Mouse (Mus musculus) heart, embryonic 10.5 days (tissue): Measurements from ENCODE around the gene Psma3. TPM values are rescaled to one million over a fixed set of nuclear protein-coding genes. Genes with fewer than 3 reads are reported as not detected.
"Not testable (repeated sequence)": the region's sequence is repeated elsewhere in the genome, so short reads cannot be mapped to it uniquely, and the experiment has no call there.

Experiments
- DNase-seq: peaks from one replicate; pipeline ENCODE4 v3.0.0-alpha.2; 2017; ENCODE audit warnings: low spot score
- H3K27ac ChIP-seq: fragments of 300-500 bp; sonication (generic); 2 replicates; pipeline ENCODE4 v1.5.1; 2016; ENCODE audit warnings: mild to moderate bottlenecking
- H3K27me3 ChIP-seq: fragments of 300-500 bp; sonication (generic); 2 replicates; pipeline ENCODE4 v1.6.1; 2016; ENCODE audit warnings: mild to moderate bottlenecking; ENCODE audit not compliant: poor library complexity, insufficient read depth, severe bottlenecking
- H3K36me3 ChIP-seq: fragments of 300-500 bp; sonication (generic); 2 replicates; pipeline ENCODE4 v1.6.1; 2016; ENCODE audit warnings: mild to moderate bottlenecking, moderate library complexity
- H3K4me1 ChIP-seq: fragments of 300-500 bp; sonication (generic); 2 replicates; pipeline ENCODE4 v1.6.1; 2016; ENCODE audit warnings: mild to moderate bottlenecking
- H3K4me3 ChIP-seq: fragments of 300-500 bp; sonication (generic); 2 replicates; pipeline ENCODE4 v1.5.1; 2016; ENCODE audit warnings: mild to moderate bottlenecking, moderate library complexity
- H3K9me3 ChIP-seq: fragments of 300-500 bp; sonication (generic); 2 replicates; pipeline ENCODE4 v1.6.1; 2016; ENCODE audit warnings: mild to moderate bottlenecking, moderate library complexity
- WGBS: fragments of 180-500 bp; shearing (Covaris S2); methylation state at CpG from one replicate; pipeline ENCODE4 v1.1.7; 2016; 5-methylcytosine and 5-hydroxymethylcytosine counted together
- polyA plus RNA-seq: library from polyadenylated mRNA; unstranded; fragments of >200 nt; fragmentation: Nextera tagmentation; extraction: Ambion mirVana; gene quantifications from 2 replicates; pipeline ENCODE4 v1.2.1, GENCODE M21; 2016

The Psma3 gene
- polyA plus RNA-seq, 1 experiment from 2014 or later, result 568 TPM

- Histone ChIP-seq H3K36me3 (peaks cover 66% of the 10 kb centered on the region), H3K27me3 (no peaks in the 10 kb centered on the region), H3K4me3 (no peak overlapping the region), H3K4me1 (peaks cover 12% of the 10 kb centered on the region; the same call in 1 of the 2 replicates), H3K27ac (no peak overlapping the region), H3K9me3 (no peaks in the 10 kb centered on the region)
- 65% methylated on average over 7 of the region's 7 CpGs for WGBS
- DNase-seq, result no peak
Observed at GRCm38 (mm10) chr12:71006901-71007300, 32.5 kb downstream of the Psma3 start.

DNA sequence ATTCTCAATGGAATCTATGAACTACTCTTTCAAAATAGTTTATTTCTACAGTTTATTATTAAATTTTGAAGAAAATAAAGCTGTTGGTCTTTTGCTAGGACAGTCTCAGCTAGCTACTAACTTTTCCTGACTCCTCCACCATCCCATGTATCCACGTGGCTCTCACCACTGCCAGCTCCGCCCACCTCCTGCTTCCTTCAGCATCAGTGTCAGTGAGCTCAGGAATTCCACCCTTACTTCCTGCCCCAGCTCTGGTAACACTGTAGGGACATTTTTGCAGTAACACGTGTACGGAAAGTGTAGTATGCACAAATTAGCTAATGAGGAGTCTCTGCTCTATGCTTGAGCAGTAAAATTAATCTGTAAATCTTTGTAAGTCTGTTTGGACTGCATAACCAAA is 35.3 kb downstream of the Psma3 start:
- H3K27me3 ChIP-seq, result no peaks in the 10 kb centered on the region
- H3K9me3 ChIP-seq, result no peaks in the 10 kb centered on the region
- peaks cover 27% of the 10 kb centered on the region; the same call in 1 of the 2 replicates for H3K4me1 ChIP-seq
- DNase-seq, result no peak
- H3K27ac ChIP-seq, result no peak overlapping the region
- no peak overlapping the region for H3K4me3 ChIP-seq
- H3K36me3 ChIP-seq, result peaks cover 71% of the 10 kb centered on the region
- WGBS, result 44% methylated on average over 4 of the region's 4 CpGs

DNA sequence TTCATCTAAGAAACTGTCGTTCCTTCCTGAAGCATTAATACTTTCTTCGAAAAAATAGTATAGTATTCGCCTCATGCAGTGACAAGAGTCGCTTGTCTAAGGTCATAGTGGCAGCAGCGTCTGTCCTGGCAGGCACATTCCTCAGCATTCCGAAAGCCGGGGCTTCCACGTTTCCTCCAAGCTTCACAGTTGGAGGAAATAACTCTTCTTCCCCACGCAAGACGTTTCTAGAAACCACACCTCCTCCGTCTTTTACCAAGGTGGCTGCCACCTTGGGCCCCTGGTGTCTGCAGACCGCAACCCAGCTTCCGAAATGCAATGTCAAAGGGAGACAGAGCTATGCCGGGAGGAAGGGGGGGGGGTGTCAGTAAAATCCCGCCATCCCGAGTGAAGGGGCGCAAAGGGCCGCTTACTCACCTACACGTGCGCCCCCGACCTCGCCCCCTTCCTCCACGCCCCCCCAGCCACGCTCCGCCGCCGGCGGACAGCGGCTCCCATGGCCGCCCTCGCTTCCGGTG is 40.5 kb downstream of the Psma3 start:
- H3K4me1 ChIP-seq, result peaks cover 23% of the 10 kb centered on the region; the same call in 1 of the 2 replicates
- H3K4me3 ChIP-seq, result peak overlapping the region; percentile 98
- no peaks in the 10 kb centered on the region for H3K27me3 ChIP-seq
- under 1% methylated on average over 32 of the region's 32 CpGs for whole genome bisulfite sequencing
- no peaks in the 10 kb centered on the region for H3K9me3 ChIP-seq
- DNase-seq, result peak; percentile 77
- peaks cover 31% of the 10 kb centered on the region for H3K36me3 ChIP-seq
- H3K27ac ChIP-seq, result peak overlapping the region; percentile 98

GRCm38 (mm10) chr12:71015363-71016210 is 41.2 kb downstream of the Psma3 start, which contains the start of gene Arid4a:
Gene Arid4a (plus strand): TSS chr12:71015990.
- H3K36me3 ChIP-seq, result peaks cover 33% of the 10 kb centered on the region
- H3K4me1 ChIP-seq, result peaks cover 23% of the 10 kb centered on the region; the same call in 1 of the 2 replicates
- DNase-seq, result peak; percentile 100
- H3K9me3 ChIP-seq, result no peaks in the 10 kb centered on the region
- WGBS, result under 1% methylated on average over 61 of the region's 61 CpGs
- H3K4me3 ChIP-seq, result peak within 1 kb of the TSS; percentile 98
- H3K27ac ChIP-seq, result peak within 1 kb of the TSS; percentile 98
- H3K27me3 ChIP-seq, result no peaks in the 10 kb centered on the region

- DNase-seq, result no peak
- peak overlapping the region; percentile 93 for H3K27ac ChIP-seq
- H3K4me1 ChIP-seq, result peaks cover 23% of the 10 kb centered on the region; the same call in 1 of the 2 replicates
- H3K9me3 ChIP-seq, result no peaks in the 10 kb centered on the region
- peaks cover 38% of the 10 kb centered on the region for H3K36me3 ChIP-seq
- H3K4me3 ChIP-seq, result peak overlapping the region; percentile 98
- 0% methylated on average over 33 of the region's 33 CpGs for WGBS
- no peaks in the 10 kb centered on the region for H3K27me3 ChIP-seq
Observed at GRCm38 (mm10) chr12:71016211-71016502, 41.7 kb downstream of the Psma3 start.

- no peaks in the 10 kb centered on the region for H3K9me3 ChIP-seq
- 8% methylated on average over 63 of the region's 82 CpGs for WGBS
- peaks cover 43% of the 10 kb centered on the region for H3K36me3 ChIP-seq
- H3K4me1 ChIP-seq, result peaks cover 22% of the 10 kb centered on the region; the same call in 1 of the 2 replicates
- DNase-seq, result peak; percentile 78
- peak overlapping the region; percentile 93 for H3K27ac ChIP-seq
- H3K4me3 ChIP-seq, result peak overlapping the region; percentile 98
- no peaks in the 10 kb centered on the region for H3K27me3 ChIP-seq
Observed at GRCm38 (mm10) chr12:71016503-71017241, 42.3 kb downstream of the Psma3 start.

DNA sequence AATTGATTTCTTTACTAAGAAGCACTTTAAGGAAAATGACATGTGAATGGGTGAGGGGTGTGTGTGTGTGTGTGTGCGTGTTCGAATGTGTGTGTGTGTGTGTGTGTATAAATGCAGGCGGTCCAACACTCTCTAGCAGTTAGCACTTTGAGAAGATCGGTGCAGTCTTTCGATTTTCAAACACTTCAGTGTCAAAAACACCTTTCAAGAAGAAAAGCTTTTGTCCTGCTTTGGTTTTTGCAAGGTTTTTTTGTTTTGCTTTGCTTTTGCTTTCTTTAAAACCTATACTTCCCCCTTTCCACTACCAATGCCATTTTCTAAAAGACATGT is 42.8 kb downstream of the Psma3 start:
- Histone ChIP-seq H3K27me3 (no peaks in the 10 kb centered on the region), H3K9me3 (no peaks in the 10 kb centered on the region), H3K27ac (peak overlapping the region; percentile 93), H3K36me3 (peaks cover 43% of the 10 kb centered on the region), H3K4me3 (peak overlapping the region; percentile 98), H3K4me1 (peaks cover 17% of the 10 kb centered on the region; the same call in 1 of the 2 replicates)
- DNase-seq, result no peak
- WGBS, result 18% methylated on average over 5 of the region's 5 CpGs

GRCm38 (mm10) chr12:71017827-71018226 is 43.4 kb downstream of the Psma3 start:
- Histone ChIP-seq H3K4me1 (peaks cover 16% of the 10 kb centered on the region; the same call in 1 of the 2 replicates), H3K9me3 (no peaks in the 10 kb centered on the region), H3K36me3 (peaks cover 44% of the 10 kb centered on the region), H3K27me3 (no peaks in the 10 kb centered on the region), H3K27ac (no peak overlapping the region), H3K4me3 (no peak overlapping the region; the same call in 1 of the 2 replicates)
- no peak for DNase-seq
- 83% methylated on average over 10 of the region's 10 CpGs for WGBS

DNA sequence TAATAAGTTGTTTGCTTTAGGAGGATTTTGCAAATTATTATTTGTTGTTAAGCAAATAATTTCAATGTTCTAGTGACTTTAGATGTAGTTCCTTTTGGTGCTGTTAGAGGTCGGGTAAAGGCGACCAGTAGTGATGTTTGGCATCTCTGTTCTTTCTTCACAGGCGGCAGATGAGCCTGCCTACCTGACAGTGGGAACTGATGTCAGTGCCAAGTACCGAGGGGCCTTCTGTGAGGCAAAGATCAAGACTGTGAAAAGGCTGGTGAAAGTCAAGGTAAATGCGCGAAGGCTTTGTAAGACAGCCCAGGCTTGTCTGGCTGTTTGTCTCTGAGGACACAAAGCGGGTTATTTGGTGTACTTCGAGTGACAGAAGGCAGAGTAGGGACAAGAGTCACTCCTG is 44.8 kb downstream of the Psma3 start:
- WGBS, result 89% methylated on average over 8 of the region's 8 CpGs
- no peak overlapping the region for H3K27ac ChIP-seq
- H3K36me3 ChIP-seq, result peaks cover 50% of the 10 kb centered on the region
- no peak overlapping the region for H3K4me3 ChIP-seq
- no peaks in the 10 kb centered on the region for H3K9me3 ChIP-seq
- H3K27me3 ChIP-seq, result no peaks in the 10 kb centered on the region
- H3K4me1 ChIP-seq, result peaks cover 7% of the 10 kb centered on the region; the same call in 1 of the 2 replicates
- DNase-seq, result peak; percentile 73

- DNase-seq, result no peak
- Histone ChIP-seq H3K27me3 (no peaks in the 10 kb centered on the region), H3K4me3 (no peak overlapping the region), H3K9me3 (no peaks in the 10 kb centered on the region), H3K27ac (no peak overlapping the region), H3K36me3 (peaks cover 94% of the 10 kb centered on the region), H3K4me1 (no peaks in the 10 kb centered on the region)
- 94% methylated on average over 10 of the region's 10 CpGs for whole genome bisulfite sequencing
Observed at GRCm38 (mm10) chr12:71024411-71024810, 50.0 kb downstream of the Psma3 start.

DNA sequence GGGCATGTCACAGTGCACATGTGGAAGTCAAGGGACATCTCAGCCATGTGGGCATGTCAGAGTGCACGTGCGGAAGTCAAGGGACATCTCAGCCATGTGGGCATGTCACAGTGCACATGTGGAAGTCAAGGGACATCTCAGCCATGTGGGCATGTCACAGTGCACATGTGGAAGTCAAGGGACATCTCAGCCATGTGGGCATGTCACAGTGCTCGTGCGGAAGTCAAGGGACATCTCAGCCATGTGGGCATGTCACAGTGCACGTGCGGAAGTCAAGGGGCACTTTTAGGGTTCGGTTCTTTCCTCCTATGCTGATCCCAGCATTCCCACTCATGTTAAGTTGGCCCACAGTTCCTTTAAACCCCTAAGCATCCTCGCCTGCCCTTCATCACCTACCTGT is 53.8 kb downstream of the Psma3 start:
- not testable (repeated sequence) for H3K9me3 ChIP-seq, H3K4me3 ChIP-seq, H3K4me1 ChIP-seq, H3K27me3 ChIP-seq, H3K27ac ChIP-seq
- peak; percentile 45 for DNase-seq
- peaks cover 85% of the 10 kb centered on the region for H3K36me3 ChIP-seq
- WGBS, result 89% methylated on average over 8 of the region's 8 CpGs

GRCm38 (mm10) chr12:71030260-71030659 is 55.8 kb downstream of the Psma3 start:
- H3K36me3 ChIP-seq, result peaks cover 70% of the 10 kb centered on the region
- H3K27me3 ChIP-seq, result no peaks in the 10 kb centered on the region
- H3K27ac ChIP-seq, result no peak overlapping the region
- DNase-seq, result peak; percentile 14
- no peaks in the 10 kb centered on the region for H3K4me1 ChIP-seq
- no peak overlapping the region for H3K4me3 ChIP-seq
- no peaks in the 10 kb centered on the region for H3K9me3 ChIP-seq
- WGBS, result 86% methylated on average over 8 of the region's 8 CpGs

DNA sequence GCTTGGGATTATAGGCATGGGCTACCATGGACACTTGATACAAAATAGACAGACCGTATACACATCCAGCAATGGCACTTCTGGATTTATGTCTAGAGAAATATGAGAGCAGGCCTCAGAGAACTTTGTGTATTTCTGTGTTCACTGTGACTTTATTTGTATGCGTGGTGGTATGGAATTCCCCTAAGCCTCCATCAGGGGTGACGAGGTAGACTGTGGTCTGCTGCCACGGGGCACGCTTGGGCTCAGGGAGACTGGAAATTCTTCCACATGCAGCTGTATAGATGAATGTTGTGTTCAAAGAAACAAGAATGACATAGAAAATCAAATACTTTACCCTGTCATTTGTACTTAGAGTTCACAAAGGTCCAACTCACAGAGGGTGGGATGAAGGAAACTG is 56.3 kb downstream of the Psma3 start:
- 90% methylated on average over 5 of the region's 5 CpGs for WGBS
- Histone ChIP-seq H3K27ac (no peak overlapping the region), H3K4me3 (no peak overlapping the region), H3K36me3 (peaks cover 66% of the 10 kb centered on the region), H3K27me3 (no peaks in the 10 kb centered on the region), H3K9me3 (no peaks in the 10 kb centered on the region), H3K4me1 (no peaks in the 10 kb centered on the region)
- peak; percentile 11 for DNase-seq
